Mouse (Mus musculus): Measurements from ENCODE around the gene Bmper. TPM values are rescaled to one million over a fixed set of nuclear protein-coding genes. Genes with fewer than 3 reads are reported as not detected.

Gene Bmper
- total RNA-seq (2014; fragmentation: Nextera tagmentation): not detected in 2 replicates
- total RNA-seq (2017): 0.11 TPM in 1 of 2 replicates, not detected in the other
- not detected in 2 replicates for polyA plus RNA-seq (2012)

DNA sequence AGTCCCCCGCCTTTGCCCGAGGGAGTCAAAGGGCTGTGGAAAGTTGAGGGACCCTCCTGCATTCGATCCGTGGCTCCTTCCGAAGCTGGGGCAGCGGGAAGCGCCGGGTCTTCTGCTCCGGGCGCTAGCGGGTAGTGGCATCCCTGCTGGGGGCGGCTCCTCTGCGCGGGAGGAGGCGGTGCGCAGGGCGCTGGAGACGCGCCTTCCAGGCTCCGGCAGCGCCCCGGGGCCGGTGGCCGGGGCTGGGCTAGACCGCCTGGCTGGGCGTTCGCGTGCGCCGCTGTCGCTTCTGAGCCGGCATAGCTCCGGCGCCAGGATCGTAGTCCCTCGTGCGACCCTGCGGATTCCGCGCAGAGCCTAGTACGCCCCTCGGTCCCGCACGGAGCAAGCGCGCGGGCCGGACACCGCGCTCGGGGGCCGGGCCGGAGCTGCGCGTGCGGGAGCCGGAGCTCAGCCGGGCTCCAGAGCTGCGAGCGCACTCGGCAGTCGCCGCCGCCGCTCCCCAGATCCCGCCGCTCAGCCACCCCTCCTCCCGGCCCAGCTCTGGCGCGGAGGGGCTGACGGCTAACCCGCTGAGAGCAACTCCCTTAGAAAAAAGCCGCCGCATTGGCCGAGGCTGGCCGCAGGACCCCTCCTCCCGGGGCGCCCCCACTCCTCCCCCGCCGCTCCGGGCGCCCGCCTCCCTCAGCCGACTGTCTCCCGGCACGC lies at the start of gene Bmper:
Gene Bmper (plus strand): TSS at position 236 of the 708 bp plus-strand sequence.
- peaks cover 11% of the 10 kb centered on the region for H3K9me3 ChIP-seq (replicated peaks)
- DNase-seq (ENCODE audit: low spot score): no peak
- peaks cover 13% of the 10 kb centered on the region; the same call in 1 of the 2 replicates for H3K27me3 ChIP-seq (ENCODE audit: insufficient read depth, low read length)
- ATAC-seq (ENCODE audit: extremely low read depth, insufficient number of reproducible peaks, low FRiP score, poor library complexity, severe bottlenecking): no peak
- no peaks in the 10 kb centered on the region for H3K36me3 ChIP-seq (replicated peaks)
- no peak within 1 kb of the TSS for H3K4me3 ChIP-seq (ENCODE audit: low read depth, low read length)
- no peaks in the 10 kb centered on the region for H3K4me1 ChIP-seq (ENCODE audit: insufficient read depth, low read depth, low read length)
- TF ChIP-seq POLR2AphosphoS5 (IDR thresholded peaks at IDR 0.05; ENCODE audit: insufficient replicate concordance, low read depth, low read length): no peak
- no peak for TF ChIP-seq GATA2 (IDR thresholded peaks at IDR 0.05; ENCODE audit: borderline replicate concordance, low read depth, low read length)
- TF ChIP-seq GATA1 (IDR thresholded peaks at IDR 0.05; ENCODE audit: borderline replicate concordance, low read length): no peak
- TF ChIP-seq TAL1 (conservative IDR thresholded peaks at IDR 0.05; ENCODE audit: low read depth, low read length): no peak
- no peak for TF ChIP-seq CTCF (IDR thresholded peaks at IDR 0.05; ENCODE audit: low read depth, low read length)

DNA sequence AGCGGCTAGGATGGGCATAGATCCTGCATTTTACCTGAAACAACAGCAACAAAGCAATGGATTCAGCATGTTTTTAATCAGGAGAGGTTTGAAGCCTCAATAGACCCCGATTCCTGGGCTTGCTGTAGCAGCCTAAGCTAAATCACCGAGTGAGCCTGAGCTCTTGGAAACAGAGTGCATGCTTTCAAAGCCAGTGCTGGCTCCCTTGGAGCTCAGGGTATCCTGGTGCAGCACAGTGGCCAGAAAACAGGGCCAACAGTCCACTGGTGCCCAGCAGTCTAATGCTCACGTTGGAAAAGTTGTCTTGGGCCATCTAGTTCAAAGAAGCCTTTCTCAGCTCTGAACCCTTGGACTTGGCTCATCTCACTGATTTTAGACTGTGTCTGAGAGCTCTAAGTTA lies 45.4 kb upstream of the Bmper start:
- Histone ChIP-seq H3K9me3 (replicated peaks) (no peaks in the 10 kb centered on the region), H3K4me1 (ENCODE audit: insufficient read depth, low read depth, low read length) (no peaks in the 10 kb centered on the region), H3K27me3 (ENCODE audit: insufficient read depth, low read length) (peaks cover 5% of the 10 kb centered on the region; the same call in 1 of the 2 replicates), H3K4me3 (ENCODE audit: low read depth, low read length) (no peak overlapping the region), H3K36me3 (replicated peaks) (no peaks in the 10 kb centered on the region)
- ATAC-seq (ENCODE audit: extremely low read depth, insufficient number of reproducible peaks, low FRiP score, poor library complexity, severe bottlenecking): no peak
- no peak for DNase-seq (ENCODE audit: low spot score)
- no peak for TF ChIP-seq GATA2 (IDR thresholded peaks at IDR 0.05; ENCODE audit: borderline replicate concordance, low read depth, low read length)

- 0 out of 2 replicates have a peak, but pooled peaks cover 4% of the 10 kb centered on the region for H3K27me3 ChIP-seq (ENCODE audit: insufficient read depth, low read length)
- H3K9me3 ChIP-seq (replicated peaks): no peaks in the 10 kb centered on the region
- DNase-seq (ENCODE audit: low spot score) (no peak), ATAC-seq (ENCODE audit: extremely low read depth, insufficient number of reproducible peaks, low FRiP score, poor library complexity, severe bottlenecking) (no peak)
- TF ChIP-seq GATA2 (IDR thresholded peaks at IDR 0.05; ENCODE audit: borderline replicate concordance, low read depth, low read length) (no peak), GATA1 (IDR thresholded peaks at IDR 0.05; ENCODE audit: borderline replicate concordance, low read length) (no peak), TAL1 (conservative IDR thresholded peaks at IDR 0.05; ENCODE audit: low read depth, low read length) (no peak), POLR2AphosphoS5 (IDR thresholded peaks at IDR 0.05; ENCODE audit: insufficient replicate concordance, low read depth, low read length) (no peak), CTCF (IDR thresholded peaks at IDR 0.05; ENCODE audit: low read depth, low read length) (no peak)
- no peak overlapping the region for H3K4me3 ChIP-seq (ENCODE audit: low read depth, low read length)
- no peaks in the 10 kb centered on the region for H3K36me3 ChIP-seq (replicated peaks)
- H3K4me1 ChIP-seq (ENCODE audit: insufficient read depth, low read depth, low read length): no peaks in the 10 kb centered on the region
Observed at GRCm38 (mm10) chr9:23187181-23187580, 35.7 kb upstream of the Bmper start.

- ATAC-seq (ENCODE audit: extremely low read depth, insufficient number of reproducible peaks, low FRiP score, poor library complexity, severe bottlenecking): no peak
- no peak for TF ChIP-seq POLR2AphosphoS5 (IDR thresholded peaks at IDR 0.05; ENCODE audit: insufficient replicate concordance, low read depth, low read length)
- no peak for TF ChIP-seq GATA1 (IDR thresholded peaks at IDR 0.05; ENCODE audit: borderline replicate concordance, low read length)
- TF ChIP-seq TAL1 (conservative IDR thresholded peaks at IDR 0.05; ENCODE audit: low read depth, low read length): no peak
- TF ChIP-seq CTCF (IDR thresholded peaks at IDR 0.05; ENCODE audit: low read depth, low read length): no peak
- no peak for TF ChIP-seq GATA2 (IDR thresholded peaks at IDR 0.05; ENCODE audit: borderline replicate concordance, low read depth, low read length)
- no peaks in the 10 kb centered on the region for H3K4me1 ChIP-seq (ENCODE audit: insufficient read depth, low read depth, low read length)
- no peaks in the 10 kb centered on the region for H3K36me3 ChIP-seq (replicated peaks)
- DNase-seq (ENCODE audit: low spot score): no peak
- 0 out of 2 replicates have a peak, but pooled peaks cover 4% of the 10 kb centered on the region for H3K27me3 ChIP-seq (ENCODE audit: insufficient read depth, low read length)
- no peak overlapping the region for H3K4me3 ChIP-seq (ENCODE audit: low read depth, low read length)
- H3K9me3 ChIP-seq (replicated peaks): no peaks in the 10 kb centered on the region
Observed at GRCm38 (mm10) chr9:23188136-23188535, 34.7 kb upstream of the Bmper start.

GRCm38 (mm10) chr9:23190950-23191349 lies 31.9 kb upstream of the Bmper start:
- DNase-seq (ENCODE audit: low spot score) (no peak), ATAC-seq (ENCODE audit: extremely low read depth, insufficient number of reproducible peaks, low FRiP score, poor library complexity, severe bottlenecking) (no peak)
- Histone ChIP-seq H3K4me3 (ENCODE audit: low read depth, low read length) (no peak overlapping the region), H3K36me3 (replicated peaks) (no peaks in the 10 kb centered on the region), H3K4me1 (ENCODE audit: insufficient read depth, low read depth, low read length) (no peaks in the 10 kb centered on the region), H3K9me3 (replicated peaks) (no peaks in the 10 kb centered on the region), H3K27me3 (ENCODE audit: insufficient read depth, low read length) (0 out of 2 replicates have a peak, but pooled peaks cover 4% of the 10 kb centered on the region)
- TF ChIP-seq CTCF (IDR thresholded peaks at IDR 0.05; ENCODE audit: low read depth, low read length) (no peak), TAL1 (conservative IDR thresholded peaks at IDR 0.05; ENCODE audit: low read depth, low read length) (no peak), GATA1 (IDR thresholded peaks at IDR 0.05; ENCODE audit: borderline replicate concordance, low read length) (no peak), POLR2AphosphoS5 (IDR thresholded peaks at IDR 0.05; ENCODE audit: insufficient replicate concordance, low read depth, low read length) (no peak), GATA2 (IDR thresholded peaks at IDR 0.05; ENCODE audit: borderline replicate concordance, low read depth, low read length) (no peak)

DNA sequence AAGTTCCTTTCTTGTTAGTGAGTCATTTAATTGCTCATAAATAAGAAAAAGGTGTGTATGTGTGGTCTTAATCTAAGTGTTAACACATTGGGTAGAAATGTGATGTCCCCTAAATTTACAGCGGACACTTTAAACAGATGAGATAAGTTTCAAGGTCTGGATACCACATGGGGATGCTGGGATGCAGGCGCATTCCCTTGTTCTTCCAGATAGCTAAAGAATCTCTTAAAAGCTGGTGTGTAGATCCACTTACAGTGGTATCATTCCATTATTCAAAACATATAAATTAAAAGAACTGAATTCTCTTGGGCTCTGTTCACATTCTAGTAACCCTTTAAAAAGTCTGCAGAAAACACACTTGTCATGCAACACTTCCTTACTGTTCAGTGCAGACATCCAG lies 31.4 kb upstream of the Bmper start:
- no peak for TF ChIP-seq CTCF (IDR thresholded peaks at IDR 0.05; ENCODE audit: low read depth, low read length)
- no peak for TF ChIP-seq TAL1 (conservative IDR thresholded peaks at IDR 0.05; ENCODE audit: low read depth, low read length)
- no peak for TF ChIP-seq POLR2AphosphoS5 (IDR thresholded peaks at IDR 0.05; ENCODE audit: insufficient replicate concordance, low read depth, low read length)
- TF ChIP-seq GATA2 (IDR thresholded peaks at IDR 0.05; ENCODE audit: borderline replicate concordance, low read depth, low read length): no peak
- TF ChIP-seq GATA1 (IDR thresholded peaks at IDR 0.05; ENCODE audit: borderline replicate concordance, low read length): no peak
- H3K4me3 ChIP-seq (ENCODE audit: low read depth, low read length): no peak overlapping the region
- DNase-seq (ENCODE audit: low spot score): no peak
- no peaks in the 10 kb centered on the region for H3K9me3 ChIP-seq (replicated peaks)
- no peak for ATAC-seq (ENCODE audit: extremely low read depth, insufficient number of reproducible peaks, low FRiP score, poor library complexity, severe bottlenecking)
- 0 out of 2 replicates have a peak, but pooled peaks cover 4% of the 10 kb centered on the region for H3K27me3 ChIP-seq (ENCODE audit: insufficient read depth, low read length)
- no peaks in the 10 kb centered on the region for H3K36me3 ChIP-seq (replicated peaks)
- H3K4me1 ChIP-seq (ENCODE audit: insufficient read depth, low read depth, low read length): no peaks in the 10 kb centered on the region
